Mouse (Mus musculus) gastrocnemius, postnatal 4 days (tissue): ENCODE data around the gene Gm595. TPM values are rescaled to one million over a fixed set of nuclear protein-coding genes. Genes with fewer than 3 reads are reported as not detected.

Source experiments
- DNase-seq, 2 experiments: peaks; one replicate each; pipeline ENCODE4 v3.0.0; 2021 to 2022; ENCODE audit warnings: low spot score in 2 of 2, mixed read lengths in 2 of 2
- long read RNA-seq, 2 experiments: library from polyadenylated mRNA; stranded (forward); transcript quantifications; one replicate each; pipeline ENCODE4 v2.0.0; 2021
- total RNA-seq, 2 experiments: library from RNA; stranded (reverse); gene quantifications; 2 replicates each; pipeline ENCODE4 v1.2.3; 2021

The Gm595 gene
- total RNA-seq = not detected
- long read RNA-seq, experiment 1 = 0 reads
- long read RNA-seq, experiment 2 = 0 reads

GRCm38 (mm10) chrX:48877613-48878012 lies at the start of gene Gm595:
Gene Gm595 (minus strand): TSS chrX:48877713.
- no peak for DNase-seq

DNA sequence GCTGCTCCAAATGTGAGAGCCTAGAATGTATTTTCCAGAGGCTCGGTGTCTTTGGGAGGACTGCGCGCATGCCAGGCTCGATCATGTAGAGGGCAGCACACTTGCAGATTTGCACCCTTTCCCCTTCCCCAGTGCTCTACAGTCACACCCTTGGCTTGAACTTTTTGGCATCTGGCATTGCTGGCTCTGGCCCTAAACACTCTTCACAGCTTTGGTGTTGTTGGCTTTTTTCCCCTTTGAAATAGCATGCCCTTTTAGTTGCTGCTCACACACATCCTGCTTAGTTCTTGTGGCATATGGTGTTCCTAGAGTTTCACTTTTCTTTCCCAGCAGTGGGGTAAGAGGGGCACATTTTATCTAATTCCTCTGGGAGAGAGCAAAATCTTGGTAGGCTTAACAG lies 30.9 kb upstream of the Gm595 start:
- DNase-seq = peak in 1 of 2 experiments; percentile 7

- no peak for DNase-seq
These were observed 26.2 kb upstream of the Gm595 start for GRCm38 (mm10) chrX:48903744-48904143.

- peak in 1 of 2 experiments; percentile 15 for DNase-seq
These were observed 22.0 kb upstream of the Gm595 start for GRCm38 (mm10) chrX:48899555-48899954.

DNA sequence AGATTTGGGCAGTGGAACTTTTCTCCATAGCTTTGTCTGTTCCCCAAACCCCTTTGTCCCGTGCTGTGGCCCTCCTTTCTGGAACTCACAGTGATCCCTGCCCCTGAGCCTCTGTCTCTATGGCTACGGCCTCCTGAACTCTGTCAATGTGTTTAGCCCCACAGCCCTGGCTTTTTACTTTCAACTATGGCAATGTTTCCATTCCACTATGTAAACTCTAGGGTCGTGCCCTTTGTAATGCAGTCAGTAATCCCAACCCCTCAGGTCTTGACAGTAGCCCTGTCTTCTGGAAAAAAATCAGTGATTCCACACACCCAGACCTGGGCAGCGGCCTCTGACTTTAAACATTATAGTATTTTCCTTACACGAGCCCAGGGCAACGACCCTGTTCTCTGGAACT lies 19.3 kb upstream of the Gm595 start:
- no peak for DNase-seq

GRCm38 (mm10) chrX:48893946-48894345 lies 16.4 kb upstream of the Gm595 start:
- DNase-seq = no peak

- no peak for DNase-seq
These were observed 12.7 kb upstream of the Gm595 start for GRCm38 (mm10) chrX:48890259-48890658.

DNA sequence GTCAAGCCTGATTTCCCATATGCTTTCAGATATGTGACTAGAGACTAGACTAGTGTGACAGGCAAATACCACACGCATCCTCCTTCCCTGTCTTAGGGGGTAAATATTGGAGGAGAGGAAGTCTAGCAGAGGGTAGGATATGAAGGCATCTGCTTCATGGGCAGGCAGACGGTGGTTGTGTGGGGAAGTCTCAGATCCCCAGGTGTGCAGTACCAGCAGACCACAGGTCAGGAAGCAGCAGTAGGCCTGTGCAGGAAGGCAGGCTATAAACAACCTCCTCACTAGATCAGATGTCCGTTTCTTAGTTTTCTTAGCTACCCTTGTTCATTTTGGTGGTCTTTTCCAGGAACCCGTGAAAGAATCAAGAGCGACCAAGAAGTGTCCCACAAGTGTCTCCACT lies 7.1 kb upstream of the Gm595 start:
- DNase-seq = no peak

Other genes starting within 250 kb of the Gm595 start
- gene Gpr119, start 203.2 kb downstream of the Gm595 start, total RNA-seq = not detected
- gene Rbmx2, start 182.7 kb downstream of the Gm595 start, total RNA-seq = 1 to 10 TPM; 3.6 to 5.0 TPM